Mouse (Mus musculus) hindbrain, embryonic 11.5 days (tissue): ENCODE results near the gene Vps37b. TPM values are rescaled to one million over a fixed set of nuclear protein-coding genes. Genes with fewer than 3 reads are reported as not detected.

Source experiments
- ATAC-seq: fragments of 200-750 bp; cut with Nextera tagmentation; 2 replicates; pipeline ENCODE4 v1.8.0; 2017; ENCODE audit warnings: mild to moderate bottlenecking, moderate TSS enrichment, moderate library complexity; ENCODE audit not compliant: low FRiP score
- DNase-seq: peaks from one replicate; pipeline ENCODE4 v3.0.0-alpha.2; 2015; ENCODE audit warnings: low spot score
- H3K27ac ChIP-seq: fragments of 300-500 bp; sonication (generic); 2 replicates; pipeline ENCODE4 v1.5.1; 2014; ENCODE audit warnings: mild to moderate bottlenecking, low read depth, low read length
- H3K27me3 ChIP-seq: fragments of 300-500 bp; sonication (generic); 2 replicates; pipeline ENCODE4 v1.6.1; 2014; ENCODE audit warnings: mild to moderate bottlenecking, low read length, moderate library complexity, mixed read lengths; ENCODE audit not compliant: control insufficient read depth, insufficient read depth
- H3K36me3 ChIP-seq: fragments of 300-500 bp; sonication (generic); 2 replicates; pipeline ENCODE4 v1.6.1; 2014; ENCODE audit warnings: mild to moderate bottlenecking, low read length, moderate library complexity, mixed read lengths; ENCODE audit not compliant: control insufficient read depth, insufficient read depth
- H3K4me1 ChIP-seq: fragments of 300-500 bp; sonication (generic); replicated peaks from 2 replicates; pipeline ENCODE4 v1.6.1; 2014; ENCODE audit warnings: low read length, mixed read lengths; ENCODE audit not compliant: control insufficient read depth, insufficient read depth
- H3K4me2 ChIP-seq: fragments of 300-500 bp; sonication (generic); replicated peaks from 2 replicates; pipeline ENCODE4 v1.6.1; 2014; ENCODE audit warnings: mild to moderate bottlenecking, low read depth, low read length
- H3K4me3 ChIP-seq: fragments of 300-500 bp; sonication (generic); 2 replicates; pipeline ENCODE4 v1.5.1; 2014; ENCODE audit warnings: low read depth, low read length
- H3K9ac ChIP-seq: fragments of 300-500 bp; sonication (generic); 2 replicates; pipeline ENCODE4 v1.6.1; 2014; ENCODE audit warnings: low read depth, low read length
- H3K9me3 ChIP-seq: fragments of 300-500 bp; sonication (generic); 2 replicates; pipeline ENCODE4 v1.6.1; 2016; ENCODE audit warnings: low read length; ENCODE audit not compliant: control insufficient read depth
- WGBS: fragments of 180-500 bp; shearing (Covaris S2); extraction: QIAGEN DNeasy Blood & Tissue Kit; methylation state at CpG from one replicate; pipeline ENCODE4 v1.1.7; 2014; 5-methylcytosine and 5-hydroxymethylcytosine counted together
- polyA plus RNA-seq: library from polyadenylated mRNA; unstranded; fragments of >200 nt; fragmentation: Nextera tagmentation; extraction: Ambion mirVana; gene quantifications from 2 replicates; pipeline ENCODE4 v1.2.1, GENCODE M21; 2014

The Vps37b gene
- polyA plus RNA-seq, 1 experiment from 2014 or later: 38.3 TPM

DNA sequence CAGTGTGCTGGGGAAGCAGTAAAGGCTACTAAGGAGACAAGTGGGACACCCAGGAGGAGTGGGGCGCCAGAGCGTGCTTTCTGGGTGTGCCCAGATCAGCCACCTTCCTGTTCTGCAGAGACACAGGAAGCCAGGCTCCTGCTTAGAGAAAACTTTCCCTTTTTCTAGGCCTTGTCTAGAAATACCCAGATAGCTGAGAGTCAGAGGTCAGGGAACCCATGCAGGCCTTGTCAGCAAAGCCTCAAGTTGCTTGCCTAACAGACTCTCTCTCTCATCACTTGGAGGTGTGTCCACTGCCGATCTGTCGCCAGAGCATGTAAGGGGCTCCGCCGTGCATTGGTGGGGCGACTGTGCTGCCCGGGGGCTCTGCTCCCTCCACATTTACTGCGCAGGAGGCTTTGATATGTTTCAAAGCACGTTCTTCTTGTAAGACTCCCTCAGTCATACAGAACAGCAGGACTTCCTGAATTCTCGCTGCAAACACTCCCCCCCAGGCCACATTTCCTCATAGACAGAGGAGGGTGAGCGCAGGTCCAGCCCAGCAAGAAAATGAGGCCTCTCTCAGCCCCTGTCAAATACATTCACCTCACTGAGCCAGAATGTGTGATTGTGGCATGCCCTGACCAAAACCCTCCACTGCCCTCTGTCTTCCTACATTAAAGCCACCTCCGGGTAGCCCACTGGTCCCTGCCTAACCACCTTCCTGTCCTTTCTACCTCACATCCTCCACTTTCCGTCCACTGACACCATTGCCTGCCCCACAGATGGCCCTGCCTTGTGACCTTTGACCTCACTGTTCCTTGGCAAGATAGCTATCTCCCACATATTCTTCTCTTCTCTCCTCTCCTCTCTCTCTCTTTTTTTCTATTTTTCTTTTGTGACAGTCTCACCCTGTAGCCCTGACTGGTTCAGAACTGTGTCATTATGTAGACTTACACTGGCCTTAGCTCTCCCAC lies 18.3 kb upstream of the Vps37b start:
- whole genome bisulfite sequencing: 47% methylated on average over 14 of the region's 14 CpGs
- Histone ChIP-seq H3K4me3 (no peak overlapping the region), H3K4me2 (no peak overlapping the region), H3K27ac (peak overlapping the region; percentile 65), H3K36me3 (no peaks in the 10 kb centered on the region), H3K27me3 (no peaks in the 10 kb centered on the region), H3K9ac (no peak overlapping the region), H3K9me3 (no peaks in the 10 kb centered on the region), H3K4me1 (peaks cover 6% of the 10 kb centered on the region)
- no peak for DNase-seq
- no peak for ATAC-seq

DNA sequence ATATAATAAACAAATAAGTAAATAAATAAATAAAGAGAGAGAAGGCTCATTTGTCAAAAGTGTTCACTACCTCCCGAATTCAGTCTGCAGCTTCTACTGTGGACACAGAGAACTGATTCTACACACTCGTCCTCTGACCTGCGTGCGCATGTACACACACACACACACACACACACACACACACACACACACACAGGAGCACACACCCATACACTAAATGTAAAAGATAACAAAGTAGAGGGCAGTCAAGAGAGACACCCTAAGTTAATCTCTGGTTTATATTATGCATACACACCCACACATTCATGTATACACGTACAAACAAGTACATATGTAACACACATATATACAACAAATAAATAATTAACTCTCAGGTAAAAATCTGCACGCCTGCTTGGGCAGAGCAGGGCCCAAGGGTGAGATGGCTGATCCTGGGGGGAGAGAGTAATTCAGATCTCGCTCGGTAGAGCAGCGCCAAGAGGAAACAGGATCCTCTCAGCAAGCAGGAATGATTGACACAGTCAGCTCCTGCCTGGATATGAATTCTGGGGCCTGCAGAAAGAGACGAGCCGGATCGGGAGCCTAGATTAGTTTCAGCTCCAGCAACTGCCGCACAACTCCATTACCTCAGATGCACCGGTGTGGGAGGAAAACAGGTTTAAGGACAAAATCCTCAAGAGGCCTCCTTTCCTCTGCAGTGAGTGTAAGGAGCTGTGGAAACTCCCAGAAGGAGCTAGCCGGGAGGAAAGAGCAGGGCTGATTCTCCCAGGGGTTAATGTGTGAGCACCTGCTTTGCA lies 17.4 kb upstream of the Vps37b start:
- DNase-seq: no peak

DNA sequence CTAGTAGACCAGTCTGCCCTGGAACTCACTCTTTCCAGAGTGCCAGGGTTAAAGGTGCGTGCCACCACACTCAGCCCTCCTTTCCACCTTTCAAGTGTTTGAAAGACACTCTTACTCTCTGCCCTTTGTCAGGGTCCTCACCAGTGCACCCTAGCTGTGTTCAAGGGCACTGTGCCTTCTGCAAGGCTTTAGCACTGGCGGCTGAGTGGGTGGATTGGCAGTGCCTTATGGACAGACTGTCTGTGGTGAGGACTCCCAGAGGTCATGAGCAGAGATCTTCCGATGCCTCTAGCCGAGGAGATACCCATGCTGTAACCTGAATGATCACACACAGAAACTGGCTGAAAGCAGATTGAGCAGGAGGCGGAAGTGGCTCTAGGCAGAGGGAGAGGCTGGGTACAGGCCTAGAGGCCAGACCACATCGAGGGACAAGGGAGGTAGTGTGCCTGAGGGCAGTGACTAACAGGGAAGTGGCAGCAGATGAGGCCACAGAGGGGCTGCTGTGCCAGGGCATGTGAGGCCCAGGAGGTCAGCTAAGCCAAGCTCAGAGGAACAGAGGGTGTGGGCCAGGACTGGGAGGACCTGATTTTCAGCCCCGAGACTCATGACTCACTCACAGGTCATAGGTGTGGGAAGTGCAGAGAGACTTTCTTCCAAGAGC lies 14.8 kb upstream of the Vps37b start:
- Histone ChIP-seq H3K36me3 (no peaks in the 10 kb centered on the region), H3K9ac (no peak overlapping the region), H3K9me3 (no peaks in the 10 kb centered on the region), H3K27ac (no peak overlapping the region), H3K4me3 (no peak overlapping the region), H3K27me3 (no peaks in the 10 kb centered on the region), H3K4me2 (no peak overlapping the region), H3K4me1 (peaks cover 9% of the 10 kb centered on the region)
- ATAC-seq (no peak), DNase-seq (no peak)
- 81% methylated on average over 7 of the region's 7 CpGs for WGBS

More for the DNA sequence above, 17.4 kb upstream of the Vps37b start:
- no peaks in the 10 kb centered on the region for H3K36me3 ChIP-seq
- peak overlapping the region; percentile 65 for H3K27ac ChIP-seq
- H3K9ac ChIP-seq: no peak overlapping the region
- H3K27me3 ChIP-seq: no peaks in the 10 kb centered on the region
- H3K4me3 ChIP-seq: no peak overlapping the region
- no peak overlapping the region for H3K4me2 ChIP-seq
- H3K4me1 ChIP-seq: peaks cover 6% of the 10 kb centered on the region
- no peak for ATAC-seq
- 67% methylated on average over 15 of the region's 15 CpGs for WGBS
- H3K9me3 ChIP-seq: no peaks in the 10 kb centered on the region

DNA sequence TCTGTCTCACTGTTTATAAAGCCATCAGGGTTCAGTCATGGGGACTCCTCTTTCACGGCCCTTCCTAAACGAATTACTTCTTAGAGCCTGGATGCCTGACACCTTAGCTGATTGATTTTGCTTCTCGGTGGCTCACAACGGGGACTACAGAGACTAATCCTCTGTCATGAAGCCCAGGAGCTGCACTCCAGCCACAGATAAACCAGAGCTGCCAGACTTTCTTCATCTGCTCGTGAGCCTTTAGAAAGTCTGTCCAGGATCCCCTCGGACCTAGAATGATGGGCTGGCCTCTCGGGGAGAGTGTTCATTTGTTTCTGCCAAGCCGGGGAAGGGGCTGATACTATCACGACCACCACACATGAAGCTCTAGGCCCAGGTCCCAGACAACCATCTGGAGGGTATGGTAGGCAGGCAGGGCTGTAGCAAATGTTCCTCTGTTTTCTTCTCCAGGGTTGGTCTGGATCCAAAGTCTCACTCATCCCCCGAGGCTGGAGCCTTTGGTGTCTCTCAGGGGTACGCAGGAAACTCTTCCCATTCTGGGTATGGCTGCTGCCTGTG lies 13.5 kb upstream of the Vps37b start:
- Histone ChIP-seq H3K4me3 (no peak overlapping the region), H3K9me3 (no peaks in the 10 kb centered on the region), H3K9ac (no peak overlapping the region), H3K27me3 (no peaks in the 10 kb centered on the region), H3K4me2 (no peak overlapping the region), H3K4me1 (peaks cover 9% of the 10 kb centered on the region), H3K36me3 (no peaks in the 10 kb centered on the region), H3K27ac (no peak overlapping the region)
- 28% methylated on average over 11 of the region's 11 CpGs for WGBS
- ATAC-seq (no peak), DNase-seq (no peak)

DNA sequence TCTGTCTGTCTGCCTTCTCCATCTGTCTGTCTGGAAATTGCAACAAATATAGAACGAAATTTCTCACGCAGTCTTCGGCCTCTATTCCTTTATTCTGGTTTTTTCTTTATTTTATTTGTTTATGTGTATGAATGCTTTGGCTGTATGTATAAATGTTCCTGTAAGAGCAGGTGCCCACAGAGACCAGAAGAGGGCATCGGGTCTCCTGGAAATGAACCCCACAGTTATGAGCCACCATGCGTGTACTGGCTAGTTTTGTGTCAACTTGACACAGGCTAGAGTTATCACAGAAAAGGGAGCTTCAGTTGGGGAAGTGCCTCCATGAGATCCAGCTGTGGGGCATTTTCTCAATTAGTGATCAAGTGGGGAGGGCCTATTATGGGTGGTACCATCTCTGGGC lies 11.9 kb upstream of the Vps37b start:
- no peak overlapping the region for H3K4me2 ChIP-seq
- no peak for DNase-seq
- 74% methylated on average over 5 of the region's 5 CpGs for WGBS
- no peak overlapping the region for H3K9ac ChIP-seq
- H3K4me3 ChIP-seq: no peak overlapping the region
- H3K9me3 ChIP-seq: no peaks in the 10 kb centered on the region
- H3K36me3 ChIP-seq: no peaks in the 10 kb centered on the region
- H3K4me1 ChIP-seq: peaks cover 3% of the 10 kb centered on the region; the same call in 1 of the 2 replicates
- H3K27ac ChIP-seq: peak overlapping the region; percentile 88
- no peaks in the 10 kb centered on the region for H3K27me3 ChIP-seq
- no peak for ATAC-seq

DNA sequence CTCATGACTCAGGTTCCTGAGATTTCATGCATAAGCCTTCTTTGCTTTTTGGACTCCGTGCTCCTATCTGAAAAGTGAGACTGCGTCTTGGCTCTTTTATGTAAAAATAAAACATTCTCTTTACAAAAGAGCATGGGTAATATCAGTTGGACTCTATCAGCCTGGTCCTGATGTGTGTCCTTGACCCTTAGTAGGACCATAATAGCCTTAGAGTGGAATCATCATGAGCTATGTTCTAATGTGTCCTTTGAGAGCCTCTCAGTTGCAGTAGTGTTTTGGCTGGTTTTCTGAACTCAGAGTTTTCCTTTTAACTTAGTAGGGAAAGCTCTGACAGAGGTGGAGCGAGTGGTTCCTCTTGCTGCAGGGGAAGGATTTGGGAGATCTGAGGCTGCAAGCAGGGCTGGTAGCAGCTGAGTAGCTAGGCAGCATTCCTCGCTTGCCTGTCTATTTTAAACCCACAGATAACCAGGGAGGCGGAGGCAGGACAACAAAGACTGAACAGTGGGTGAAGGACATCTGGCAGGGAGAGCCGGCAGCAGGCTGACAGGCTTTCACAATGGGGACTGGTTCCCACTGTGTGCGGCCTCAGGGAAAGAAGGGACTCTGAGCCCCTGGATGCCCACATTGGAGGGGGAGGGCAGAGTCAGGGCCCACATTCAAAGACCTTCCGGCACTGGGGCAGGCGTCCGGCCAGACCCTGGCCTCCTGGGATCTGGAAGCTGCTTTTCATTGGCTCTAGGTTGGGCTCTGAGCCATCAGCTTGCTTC lies 11.3 kb upstream of the Vps37b start:
- ATAC-seq (peak; percentile 82), DNase-seq (peak; percentile 80)
- 27% methylated on average over 10 of the region's 10 CpGs for WGBS
- Histone ChIP-seq H3K4me3 (no peak overlapping the region), H3K27me3 (no peaks in the 10 kb centered on the region), H3K4me2 (no peak overlapping the region), H3K27ac (peak overlapping the region; percentile 88), H3K36me3 (no peaks in the 10 kb centered on the region), H3K9me3 (no peaks in the 10 kb centered on the region), H3K9ac (peak overlapping the region; percentile 40; the same call in 1 of the 2 replicates), H3K4me1 (peaks cover 3% of the 10 kb centered on the region; the same call in 1 of the 2 replicates)

DNA sequence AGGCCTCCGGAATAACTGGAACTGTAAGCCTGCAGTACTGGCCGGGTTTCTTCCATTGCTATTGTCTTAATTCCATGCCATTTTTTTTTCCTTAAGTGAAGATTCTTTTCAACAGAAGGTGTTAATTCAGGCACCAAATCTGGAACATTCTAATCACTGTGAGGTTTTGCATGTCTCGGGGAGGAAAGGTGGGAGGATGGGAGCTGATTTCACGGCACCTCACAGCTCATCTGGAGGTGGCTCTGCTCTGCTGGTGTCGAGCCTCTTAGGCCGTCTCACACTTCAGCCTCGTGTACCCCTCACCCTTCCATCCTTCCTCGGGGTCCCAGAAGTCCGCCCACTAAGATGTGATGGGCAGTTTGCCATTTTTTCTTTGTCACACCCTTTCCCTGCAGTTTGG lies 9.0 kb upstream of the Vps37b start:
- no peaks in the 10 kb centered on the region for H3K27me3 ChIP-seq
- WGBS: 78% methylated on average over 9 of the region's 9 CpGs
- no peak overlapping the region for H3K4me2 ChIP-seq
- DNase-seq (no peak), ATAC-seq (no peak)
- H3K9me3 ChIP-seq: no peaks in the 10 kb centered on the region
- H3K4me1 ChIP-seq: peaks cover 3% of the 10 kb centered on the region
- H3K27ac ChIP-seq: no peak overlapping the region
- no peak overlapping the region for H3K4me3 ChIP-seq
- H3K36me3 ChIP-seq: no peaks in the 10 kb centered on the region
- H3K9ac ChIP-seq: no peak overlapping the region

DNA sequence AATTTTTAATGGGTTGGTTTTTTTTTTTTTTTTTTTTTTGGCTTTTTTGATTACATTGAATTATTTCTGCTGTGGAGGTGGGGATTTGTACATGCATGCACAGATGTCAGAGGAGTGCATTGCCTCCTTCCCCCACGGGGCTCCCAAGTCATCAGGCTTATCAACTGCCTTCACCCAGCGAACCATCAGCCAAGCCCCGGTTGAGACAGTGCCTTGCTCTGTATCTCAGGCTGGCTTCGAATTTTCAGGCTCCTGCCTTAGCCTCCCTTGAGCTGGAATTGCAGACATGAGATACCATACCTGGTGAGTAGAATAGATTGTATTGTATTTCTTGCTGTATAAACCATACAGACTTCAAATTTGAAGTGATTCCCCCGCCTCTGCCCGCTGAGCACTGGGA lies 7.5 kb upstream of the Vps37b start:
- WGBS: 90% methylated on average over 6 of the region's 6 CpGs
- ATAC-seq: no peak
- H3K27me3 ChIP-seq: no peaks in the 10 kb centered on the region

More for the DNA sequence above, 7.5 kb upstream of the Vps37b start:
- Histone ChIP-seq H3K4me2 (no peak overlapping the region), H3K36me3 (no peaks in the 10 kb centered on the region), H3K4me1 (peaks cover 3% of the 10 kb centered on the region), H3K9ac (no peak overlapping the region), H3K4me3 (no peak overlapping the region), H3K27ac (no peak overlapping the region), H3K9me3 (no peaks in the 10 kb centered on the region)
- no peak for DNase-seq
